Mouse (Mus musculus) kidney, adult 2 months (tissue): ENCODE measurements around the gene Esp4.

Experiments
- CTCF ChIP-seq: fragments of 200-500 bp; conservative IDR thresholded peaks from 2 replicates; pipeline ENCODE4 v1.5.1; 2011; ENCODE audit warnings: low read depth, mild to moderate bottlenecking, control low read depth, low read length, moderate library complexity, mixed read lengths; ENCODE audit not compliant: insufficient read depth, insufficient read length
- POLR2A ChIP-seq: fragments of 200-500 bp; IDR thresholded peaks from one replicate; pipeline ENCODE4 v1.6.1; 2011; ENCODE audit warnings: low read depth, low read length, control low read depth

- TF ChIP-seq CTCF = no peak
- TF ChIP-seq POLR2A = no peak
Measured at GRCm38 (mm10) chr17:40561207-40561606, 37.2 kb upstream of the Esp4 start, which contains the start of gene Esp6.
